Mouse (Mus musculus) spleen, adult 10 weeks (tissue): Measurements from ENCODE around the gene Scn2a. TPM values are rescaled to one million over a fixed set of nuclear protein-coding genes. Genes with fewer than 3 reads are reported as not detected.

ENCODE experiments used
- polyA plus RNA-seq: library from polyadenylated mRNA; stranded (reverse); fragments of 350-450 nt; fragmentation: Illumina TruSeq; extraction: RNeasy Lipid Tissue Mini Kit (QIAGEN cat#74804); gene quantifications from one replicate; pipeline ENCODE4 v1.2.3, GENCODE M21; 2015; ENCODE audit warnings: low replicate concordance; ENCODE audit not compliant: insufficient read depth

The Scn2a gene
- 0.10 TPM for polyA plus RNA-seq

DNA sequence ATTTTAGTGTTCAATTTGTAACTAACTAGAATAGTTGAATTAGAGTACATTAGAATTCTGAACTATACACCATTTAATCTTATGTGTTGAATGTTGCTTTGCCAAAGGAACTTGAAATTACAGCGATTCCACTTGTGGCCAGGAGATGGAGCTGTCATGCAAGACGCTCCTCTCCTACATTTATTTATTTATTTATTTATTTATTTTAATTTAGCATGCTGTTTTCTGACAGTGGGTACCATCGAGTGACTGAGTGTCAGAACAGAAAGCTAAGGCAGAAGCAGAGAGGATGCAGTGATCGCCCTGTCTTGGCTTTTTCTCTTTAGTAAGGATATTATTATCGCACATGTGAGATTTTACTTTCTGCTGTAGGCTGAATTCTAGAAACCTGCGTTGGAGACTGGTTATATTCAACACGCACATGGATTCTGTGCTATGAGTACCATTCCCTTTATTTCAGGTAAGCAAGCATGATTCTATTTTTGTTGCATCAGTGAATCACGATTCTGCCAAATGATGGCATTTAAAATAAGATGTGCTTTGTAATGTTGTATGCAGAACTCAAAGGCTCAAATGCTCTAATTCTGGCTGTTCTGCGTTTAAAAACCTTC is at the start of gene Scn2a:
Scn2a (plus strand) TSS at position 216 of the 611 bp plus-strand sequence.

Other genes with a start within 250 kb of the Scn2a start
- 1.5 TPM for gene Scn3a, start 53.1 kb upstream of the Scn2a start, polyA plus RNA-seq
- gene Csrnp3, start 225.0 kb downstream of the Scn2a start, polyA plus RNA-seq, result not detected